Mouse (Mus musculus): ENCODE measurements around the gene Ap3d1. TPM values are rescaled to one million over a fixed set of nuclear protein-coding genes. Genes with fewer than 3 reads are reported as not detected.

Ap3d1 gene
- polyA plus RNA-seq, 1 experiment from 2014 or later, result 58.9 TPM

- Histone ChIP-seq H3K4me2 (no peak overlapping the region), H3K27me3 (replicated peaks) (no peaks in the 10 kb centered on the region), H3K4me3 (no peak overlapping the region), H3K9ac (no peak overlapping the region), H3K36me3 (peaks cover 16% of the 10 kb centered on the region), H3K27ac (ENCODE audit: poor library complexity, severe bottlenecking) (peak overlapping the region; percentile 99; the same call in 1 of the 2 replicates), H3K4me1 (replicated peaks) (peaks cover 34% of the 10 kb centered on the region), H3K9me3 (replicated peaks) (no peaks in the 10 kb centered on the region)
- no peak for ATAC-seq (ENCODE audit: insufficient number of reproducible peaks, low FRiP score)
- WGBS, result 75% methylated on average over 2 of the region's 2 CpGs
These were observed 61.8 kb downstream of the Ap3d1 start for GRCm38 (mm10) chr10:80680260-80680696.

- H3K9ac ChIP-seq, result 0 out of 2 replicates have a peak overlapping the region, but pooled peaks have one; percentile 85
- H3K4me3 ChIP-seq, result no peak overlapping the region
- no peak for ATAC-seq (ENCODE audit: insufficient number of reproducible peaks, low FRiP score)
- peak overlapping the region; percentile 99 for H3K27ac ChIP-seq (ENCODE audit: poor library complexity, severe bottlenecking)
- peaks cover 38% of the 10 kb centered on the region for H3K4me1 ChIP-seq (replicated peaks)
- H3K36me3 ChIP-seq, result peaks cover 11% of the 10 kb centered on the region; the same call in 1 of the 2 replicates
- H3K4me2 ChIP-seq, result no peak overlapping the region
- WGBS, result 47% methylated on average over 9 of the region's 9 CpGs
- no peaks in the 10 kb centered on the region for H3K27me3 ChIP-seq (replicated peaks)
- no peaks in the 10 kb centered on the region for H3K9me3 ChIP-seq (replicated peaks)
These were observed 62.4 kb downstream of the Ap3d1 start for GRCm38 (mm10) chr10:80679556-80680259.

- Histone ChIP-seq H3K36me3 (peaks cover 5% of the 10 kb centered on the region; the same call in 1 of the 2 replicates), H3K4me3 (peak overlapping the region; percentile 83; the same call in 1 of the 2 replicates), H3K27ac (ENCODE audit: poor library complexity, severe bottlenecking) (peak overlapping the region; percentile 99), H3K9me3 (replicated peaks) (no peaks in the 10 kb centered on the region), H3K4me2 (peak overlapping the region; percentile 84), H3K27me3 (replicated peaks) (no peaks in the 10 kb centered on the region), H3K4me1 (replicated peaks) (peaks cover 47% of the 10 kb centered on the region), H3K9ac (peak overlapping the region; percentile 85)
- ATAC-seq (ENCODE audit: insufficient number of reproducible peaks, low FRiP score), result 0 out of 2 replicates have a peak, but pooled peaks have one; percentile 6
- 47% methylated on average over 10 of the region's 10 CpGs for WGBS
These were observed 63.3 kb downstream of the Ap3d1 start for GRCm38 (mm10) chr10:80678601-80679377.

- Histone ChIP-seq H3K4me2 (peak within 1 kb of the TSS; percentile 84), H3K9ac (peak within 1 kb of the TSS; percentile 85), H3K36me3 (peaks cover 4% of the 10 kb centered on the region), H3K9me3 (replicated peaks) (no peaks in the 10 kb centered on the region), H3K4me3 (peak within 1 kb of the TSS; percentile 83), H3K27me3 (replicated peaks) (no peaks in the 10 kb centered on the region), H3K27ac (ENCODE audit: poor library complexity, severe bottlenecking) (peak within 1 kb of the TSS; percentile 99), H3K4me1 (replicated peaks) (peaks cover 55% of the 10 kb centered on the region)
- WGBS, result 6% methylated on average over 8 of the region's 8 CpGs
- ATAC-seq (ENCODE audit: insufficient number of reproducible peaks, low FRiP score), result peak; percentile 57
These were observed 64.1 kb downstream of the Ap3d1 start, which contains the start of gene Mknk2 for GRCm38 (mm10) chr10:80677942-80678436. TSS of gene Mknk2 (minus strand) at chr10:80678112.

- Histone ChIP-seq H3K27me3 (replicated peaks) (no peaks in the 10 kb centered on the region), H3K36me3 (peaks cover 11% of the 10 kb centered on the region), H3K4me1 (replicated peaks) (peaks cover 62% of the 10 kb centered on the region), H3K9ac (peak overlapping the region; percentile 85), H3K27ac (ENCODE audit: poor library complexity, severe bottlenecking) (peak overlapping the region; percentile 99), H3K4me2 (peak overlapping the region; percentile 84), H3K4me3 (peak overlapping the region; percentile 83), H3K9me3 (replicated peaks) (no peaks in the 10 kb centered on the region)
- 30% methylated on average over 9 of the region's 9 CpGs for WGBS
- ATAC-seq (ENCODE audit: insufficient number of reproducible peaks, low FRiP score), result no peak
These were observed 64.8 kb downstream of the Ap3d1 start for GRCm38 (mm10) chr10:80677128-80677875.

- peak; percentile 90 for ATAC-seq (ENCODE audit: insufficient number of reproducible peaks, low FRiP score)
These were observed 65.7 kb downstream of the Ap3d1 start for GRCm38 (mm10) chr10:80676198-80676928.

GRCm38 (mm10) chr10:80675405-80676197 is 66.5 kb downstream of the Ap3d1 start:
- Histone ChIP-seq H3K27me3 (replicated peaks) (no peaks in the 10 kb centered on the region), H3K4me3 (peak overlapping the region; percentile 83), H3K36me3 (peaks cover 27% of the 10 kb centered on the region), H3K9me3 (replicated peaks) (no peaks in the 10 kb centered on the region), H3K4me2 (peak overlapping the region; percentile 84), H3K4me1 (replicated peaks) (peaks cover 76% of the 10 kb centered on the region), H3K27ac (ENCODE audit: poor library complexity, severe bottlenecking) (peak overlapping the region; percentile 82), H3K9ac (peak overlapping the region; percentile 95)
- ATAC-seq (ENCODE audit: insufficient number of reproducible peaks, low FRiP score), result no peak; the same call in 1 of the 2 replicates
- under 1% methylated on average over 50 of the region's 54 CpGs for WGBS

More at GRCm38 (mm10) chr10:80676198-80676928, 65.7 kb downstream of the Ap3d1 start:
- peak overlapping the region; percentile 83 for H3K4me3 ChIP-seq
- peaks cover 19% of the 10 kb centered on the region for H3K36me3 ChIP-seq
- H3K4me2 ChIP-seq, result peak overlapping the region; percentile 84
- peak overlapping the region; percentile 95 for H3K9ac ChIP-seq
- WGBS, result under 1% methylated on average over 73 of the region's 78 CpGs
- H3K27me3 ChIP-seq (replicated peaks), result no peaks in the 10 kb centered on the region
- H3K4me1 ChIP-seq (replicated peaks), result peaks cover 72% of the 10 kb centered on the region
- peak overlapping the region; percentile 99 for H3K27ac ChIP-seq (ENCODE audit: poor library complexity, severe bottlenecking)
- H3K9me3 ChIP-seq (replicated peaks), result no peaks in the 10 kb centered on the region

GRCm38 (mm10) chr10:80674851-80675404 is 67.1 kb downstream of the Ap3d1 start:
- ATAC-seq (ENCODE audit: insufficient number of reproducible peaks, low FRiP score), result no peak
- no peaks in the 10 kb centered on the region for H3K27me3 ChIP-seq (replicated peaks)
- H3K9me3 ChIP-seq (replicated peaks), result no peaks in the 10 kb centered on the region
- H3K4me3 ChIP-seq, result peak overlapping the region; percentile 83
- H3K27ac ChIP-seq (ENCODE audit: poor library complexity, severe bottlenecking), result peak overlapping the region; percentile 82
- peaks cover 72% of the 10 kb centered on the region for H3K4me1 ChIP-seq (replicated peaks)
- 13% methylated on average over 6 of the region's 6 CpGs for WGBS
- peaks cover 34% of the 10 kb centered on the region for H3K36me3 ChIP-seq
- peak overlapping the region; percentile 95 for H3K9ac ChIP-seq
- peak overlapping the region; percentile 84 for H3K4me2 ChIP-seq

- Histone ChIP-seq H3K27ac (ENCODE audit: poor library complexity, severe bottlenecking) (0 out of 2 replicates have a peak overlapping the region, but pooled peaks have one; percentile 26), H3K9me3 (replicated peaks) (no peaks in the 10 kb centered on the region), H3K4me3 (peak overlapping the region; percentile 83), H3K4me2 (peak overlapping the region; percentile 84), H3K4me1 (replicated peaks) (peaks cover 65% of the 10 kb centered on the region), H3K9ac (peak overlapping the region; percentile 95), H3K27me3 (replicated peaks) (no peaks in the 10 kb centered on the region), H3K36me3 (peaks cover 41% of the 10 kb centered on the region)
- WGBS, result 43% methylated on average over 5 of the region's 5 CpGs
- ATAC-seq (ENCODE audit: insufficient number of reproducible peaks, low FRiP score), result no peak
These were observed 67.8 kb downstream of the Ap3d1 start for GRCm38 (mm10) chr10:80674161-80674711.
